Mouse (Mus musculus): ENCODE data around the gene Zfand3. TPM values are rescaled to one million over a fixed set of nuclear protein-coding genes. Genes with fewer than 3 reads are reported as not detected.

The Zfand3 gene
- polyA plus RNA-seq (2014; fragmentation: Nextera tagmentation; extraction: Ambion mirVana) = 47.2 and 48.6 TPM in 2 replicates

GRCm38 (mm10) chr17:30004203-30005102 is at the start of gene Zfand3:
TSS of gene Zfand3 (plus strand) at chr17:30004733.
- Histone ChIP-seq H3K36me3 (ENCODE audit: control insufficient read depth, insufficient read depth, low read length) (no peaks in the 10 kb centered on the region), H3K9me3 (ENCODE audit: control insufficient read depth, low read depth, low read length) (no peaks in the 10 kb centered on the region), H3K9ac (replicated peaks; ENCODE audit: low read depth, low read length) (peak within 1 kb of the TSS; percentile 96), H3K4me2 (replicated peaks; ENCODE audit: low read depth, low read length) (peak within 1 kb of the TSS; percentile 79), H3K27me3 (ENCODE audit: control insufficient read depth, insufficient read depth, low read length) (no peaks in the 10 kb centered on the region), H3K27ac (ENCODE audit: low read length) (peak within 1 kb of the TSS; percentile 95), H3K4me1 (ENCODE audit: control insufficient read depth, insufficient read depth, low read length) (peaks cover 34% of the 10 kb centered on the region), H3K4me3 (ENCODE audit: low read depth, low read length) (peak within 1 kb of the TSS; percentile 90)
- WGBS = under 1% methylated on average over 43 of the region's 93 CpGs
- ATAC-seq (ENCODE audit: insufficient number of reproducible peaks, insufficient read depth, low FRiP score, low read depth) = peak; percentile 92

- Histone ChIP-seq H3K9ac (replicated peaks; ENCODE audit: low read depth, low read length) (no peak overlapping the region), H3K27me3 (ENCODE audit: control insufficient read depth, insufficient read depth, low read length) (no peaks in the 10 kb centered on the region), H3K4me3 (ENCODE audit: low read depth, low read length) (no peak overlapping the region), H3K4me1 (ENCODE audit: control insufficient read depth, insufficient read depth, low read length) (no peaks in the 10 kb centered on the region), H3K27ac (ENCODE audit: low read length) (no peak overlapping the region), H3K4me2 (replicated peaks; ENCODE audit: low read depth, low read length) (no peak overlapping the region), H3K36me3 (ENCODE audit: control insufficient read depth, insufficient read depth, low read length) (no peaks in the 10 kb centered on the region), H3K9me3 (ENCODE audit: control insufficient read depth, low read depth, low read length) (no peaks in the 10 kb centered on the region)
- WGBS = 64% methylated on average over 8 of the region's 8 CpGs
- ATAC-seq (ENCODE audit: insufficient number of reproducible peaks, insufficient read depth, low FRiP score, low read depth) = no peak
Observed at GRCm38 (mm10) chr17:29955880-29956279, 48.7 kb upstream of the Zfand3 start.

GRCm38 (mm10) chr17:29963730-29964259 is 40.7 kb upstream of the Zfand3 start:
- H3K4me2 ChIP-seq (replicated peaks; ENCODE audit: low read depth, low read length) = peak overlapping the region; percentile 17
- H3K36me3 ChIP-seq (ENCODE audit: control insufficient read depth, insufficient read depth, low read length) = no peaks in the 10 kb centered on the region
- 0 out of 2 replicates have a peak overlapping the region, but pooled peaks have one; percentile 0 for H3K4me3 ChIP-seq (ENCODE audit: low read depth, low read length)
- no peak overlapping the region for H3K27ac ChIP-seq (ENCODE audit: low read length)
- H3K4me1 ChIP-seq (ENCODE audit: control insufficient read depth, insufficient read depth, low read length) = peaks cover 9% of the 10 kb centered on the region; the same call in 1 of the 2 replicates
- H3K27me3 ChIP-seq (ENCODE audit: control insufficient read depth, insufficient read depth, low read length) = 0 out of 2 replicates have a peak, but pooled peaks cover 4% of the 10 kb centered on the region
- 8% methylated on average over 11 of the region's 11 CpGs for WGBS
- H3K9ac ChIP-seq (replicated peaks; ENCODE audit: low read depth, low read length) = no peak overlapping the region
- no peaks in the 10 kb centered on the region for H3K9me3 ChIP-seq (ENCODE audit: control insufficient read depth, low read depth, low read length)
- ATAC-seq (ENCODE audit: insufficient number of reproducible peaks, insufficient read depth, low FRiP score, low read depth) = peak; percentile 64; the same call in 1 of the 2 replicates

GRCm38 (mm10) chr17:29965506-29965905 is 39.0 kb upstream of the Zfand3 start:
- no peaks in the 10 kb centered on the region for H3K36me3 ChIP-seq (ENCODE audit: control insufficient read depth, insufficient read depth, low read length)
- 0 out of 2 replicates have a peak, but pooled peaks cover 4% of the 10 kb centered on the region for H3K27me3 ChIP-seq (ENCODE audit: control insufficient read depth, insufficient read depth, low read length)
- H3K9me3 ChIP-seq (ENCODE audit: control insufficient read depth, low read depth, low read length) = no peaks in the 10 kb centered on the region
- H3K4me1 ChIP-seq (ENCODE audit: control insufficient read depth, insufficient read depth, low read length) = peaks cover 9% of the 10 kb centered on the region; the same call in 1 of the 2 replicates
- H3K27ac ChIP-seq (ENCODE audit: low read length) = no peak overlapping the region
- 30% methylated on average over 5 of the region's 5 CpGs for WGBS
- H3K9ac ChIP-seq (replicated peaks; ENCODE audit: low read depth, low read length) = no peak overlapping the region
- H3K4me3 ChIP-seq (ENCODE audit: low read depth, low read length) = no peak overlapping the region
- no peak overlapping the region for H3K4me2 ChIP-seq (replicated peaks; ENCODE audit: low read depth, low read length)
- ATAC-seq (ENCODE audit: insufficient number of reproducible peaks, insufficient read depth, low FRiP score, low read depth) = no peak

- H3K27me3 ChIP-seq (ENCODE audit: control insufficient read depth, insufficient read depth, low read length) = no peaks in the 10 kb centered on the region
- ATAC-seq (ENCODE audit: insufficient number of reproducible peaks, insufficient read depth, low FRiP score, low read depth) = no peak
- H3K4me2 ChIP-seq (replicated peaks; ENCODE audit: low read depth, low read length) = no peak within 1 kb of the TSS
- 62% methylated on average over 7 of the region's 7 CpGs for WGBS
- H3K9me3 ChIP-seq (ENCODE audit: control insufficient read depth, low read depth, low read length) = no peaks in the 10 kb centered on the region
- H3K27ac ChIP-seq (ENCODE audit: low read length) = no peak within 1 kb of the TSS
- H3K9ac ChIP-seq (replicated peaks; ENCODE audit: low read depth, low read length) = no peak within 1 kb of the TSS
- no peak within 1 kb of the TSS for H3K4me3 ChIP-seq (ENCODE audit: low read depth, low read length)
- no peaks in the 10 kb centered on the region for H3K36me3 ChIP-seq (ENCODE audit: control insufficient read depth, insufficient read depth, low read length)
- H3K4me1 ChIP-seq (ENCODE audit: control insufficient read depth, insufficient read depth, low read length) = no peaks in the 10 kb centered on the region
Observed at GRCm38 (mm10) chr17:29970037-29970555, 34.4 kb upstream of the Zfand3 start, which contains the start of gene Mdga1. TSS of gene Mdga1 (minus strand) at chr17:29970087.

- no peaks in the 10 kb centered on the region for H3K36me3 ChIP-seq (ENCODE audit: control insufficient read depth, insufficient read depth, low read length)
- no peak for ATAC-seq (ENCODE audit: insufficient number of reproducible peaks, insufficient read depth, low FRiP score, low read depth)
- 40% methylated on average over 15 of the region's 15 CpGs for WGBS
- H3K9ac ChIP-seq (replicated peaks; ENCODE audit: low read depth, low read length) = no peak overlapping the region
- no peaks in the 10 kb centered on the region for H3K27me3 ChIP-seq (ENCODE audit: control insufficient read depth, insufficient read depth, low read length)
- H3K9me3 ChIP-seq (ENCODE audit: control insufficient read depth, low read depth, low read length) = no peaks in the 10 kb centered on the region
- no peaks in the 10 kb centered on the region for H3K4me1 ChIP-seq (ENCODE audit: control insufficient read depth, insufficient read depth, low read length)
- H3K4me2 ChIP-seq (replicated peaks; ENCODE audit: low read depth, low read length) = no peak overlapping the region
- no peak overlapping the region for H3K27ac ChIP-seq (ENCODE audit: low read length)
- H3K4me3 ChIP-seq (ENCODE audit: low read depth, low read length) = no peak overlapping the region
Observed at GRCm38 (mm10) chr17:29971761-29972432, 32.6 kb upstream of the Zfand3 start.

- Histone ChIP-seq H3K4me1 (ENCODE audit: control insufficient read depth, insufficient read depth, low read length) (no peaks in the 10 kb centered on the region), H3K4me3 (ENCODE audit: low read depth, low read length) (no peak overlapping the region), H3K9me3 (ENCODE audit: control insufficient read depth, low read depth, low read length) (no peaks in the 10 kb centered on the region), H3K9ac (replicated peaks; ENCODE audit: low read depth, low read length) (no peak overlapping the region), H3K27me3 (ENCODE audit: control insufficient read depth, insufficient read depth, low read length) (no peaks in the 10 kb centered on the region), H3K36me3 (ENCODE audit: control insufficient read depth, insufficient read depth, low read length) (no peaks in the 10 kb centered on the region), H3K27ac (ENCODE audit: low read length) (no peak overlapping the region), H3K4me2 (replicated peaks; ENCODE audit: low read depth, low read length) (no peak overlapping the region)
- ATAC-seq (ENCODE audit: insufficient number of reproducible peaks, insufficient read depth, low FRiP score, low read depth) = no peak
- WGBS = 93% methylated on average over 7 of the region's 7 CpGs
Observed at GRCm38 (mm10) chr17:29973226-29973625, 31.3 kb upstream of the Zfand3 start.

GRCm38 (mm10) chr17:29975731-29976130 is 28.8 kb upstream of the Zfand3 start:
- no peak overlapping the region for H3K4me3 ChIP-seq (ENCODE audit: low read depth, low read length)
- H3K27ac ChIP-seq (ENCODE audit: low read length) = no peak overlapping the region
- 6% methylated on average over 8 of the region's 8 CpGs for WGBS
- no peak overlapping the region for H3K9ac ChIP-seq (replicated peaks; ENCODE audit: low read depth, low read length)
- H3K4me1 ChIP-seq (ENCODE audit: control insufficient read depth, insufficient read depth, low read length) = 0 out of 2 replicates have a peak, but pooled peaks cover 3% of the 10 kb centered on the region
- H3K4me2 ChIP-seq (replicated peaks; ENCODE audit: low read depth, low read length) = no peak overlapping the region
- H3K36me3 ChIP-seq (ENCODE audit: control insufficient read depth, insufficient read depth, low read length) = no peaks in the 10 kb centered on the region
- no peaks in the 10 kb centered on the region for H3K27me3 ChIP-seq (ENCODE audit: control insufficient read depth, insufficient read depth, low read length)
- ATAC-seq (ENCODE audit: insufficient number of reproducible peaks, insufficient read depth, low FRiP score, low read depth) = peak; percentile 62; the same call in 1 of the 2 replicates
- no peaks in the 10 kb centered on the region for H3K9me3 ChIP-seq (ENCODE audit: control insufficient read depth, low read depth, low read length)
